Mouse (Mus musculus): ENCODE measurements at regions not wholly inside any gene's neighbourhood (a gene's known extent, or its start where the extent isn't known, plus 50 kb on each side); places are given as distances from the start of the nearest gene placed in this dataset.
"Not testable (repeated sequence)": the region's sequence is repeated elsewhere in the genome, so short reads cannot be mapped to it uniquely, and the experiment has no call there.

DNA sequence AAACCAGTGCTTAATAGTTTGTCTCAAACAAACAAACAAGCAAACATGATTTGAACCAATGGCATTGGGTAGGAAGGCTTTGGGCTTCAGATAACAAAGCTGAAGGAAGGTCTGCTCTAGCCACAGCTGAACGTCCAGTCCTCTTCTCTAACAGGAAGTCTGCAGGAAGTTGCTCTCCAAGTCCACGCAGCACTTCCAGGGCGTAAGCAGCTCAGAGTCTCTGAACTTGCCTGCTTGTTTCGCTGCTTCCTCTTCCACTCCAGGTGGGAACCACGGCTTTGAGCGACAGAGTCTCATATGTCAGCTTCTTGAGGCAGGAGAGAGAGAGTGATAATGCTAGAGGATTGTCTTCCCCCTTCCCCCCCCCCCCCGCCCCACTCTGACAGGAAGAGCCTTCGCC is 123.6 kb downstream of the Tnfrsf21 start:
- DNase-seq (ENCODE audit: inconsistent ontology term) = no peak

DNA sequence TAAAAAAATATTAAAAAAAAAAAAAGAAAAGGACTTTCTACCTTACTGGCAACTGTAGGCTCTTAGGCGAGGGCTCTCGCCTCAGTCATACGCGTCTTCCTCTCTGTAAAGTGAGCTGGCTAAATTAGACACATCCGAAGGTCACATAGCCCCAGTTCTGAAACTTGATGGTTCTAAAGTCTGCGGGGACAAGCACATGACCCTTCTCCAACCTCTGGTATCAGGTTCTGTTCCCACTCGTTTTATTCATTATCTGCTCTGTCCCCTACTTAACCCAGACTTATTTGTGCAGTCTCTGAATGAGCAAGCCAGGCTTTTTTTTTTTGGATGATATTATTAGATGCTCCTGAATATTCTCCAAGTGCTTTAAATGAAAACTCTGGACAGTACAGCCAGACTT is 125.4 kb downstream of the Tnfrsf21 start:
- no peak for DNase-seq (ENCODE audit: inconsistent ontology term)

DNA sequence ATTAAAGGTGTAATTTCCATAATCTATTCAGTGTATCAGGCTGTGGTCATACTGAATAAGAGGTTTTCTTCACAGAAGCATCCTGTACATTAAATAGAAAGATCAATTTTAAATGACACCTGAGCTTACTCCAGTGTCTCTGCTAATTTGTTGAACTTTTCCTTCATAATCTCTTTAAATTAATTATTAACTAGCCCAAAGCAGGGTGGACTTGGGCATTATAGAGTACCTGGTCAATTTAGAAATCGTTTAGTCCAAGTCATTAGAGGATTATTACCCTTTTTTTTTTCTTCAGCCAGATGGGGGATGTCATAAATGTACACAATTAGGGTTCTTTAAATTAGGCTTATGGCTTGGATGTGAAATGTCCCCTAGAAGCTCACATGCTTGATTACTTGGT is 124.4 kb upstream of the Adgrf1 start:
- DNase-seq (ENCODE audit: inconsistent ontology term) = no peak

DNA sequence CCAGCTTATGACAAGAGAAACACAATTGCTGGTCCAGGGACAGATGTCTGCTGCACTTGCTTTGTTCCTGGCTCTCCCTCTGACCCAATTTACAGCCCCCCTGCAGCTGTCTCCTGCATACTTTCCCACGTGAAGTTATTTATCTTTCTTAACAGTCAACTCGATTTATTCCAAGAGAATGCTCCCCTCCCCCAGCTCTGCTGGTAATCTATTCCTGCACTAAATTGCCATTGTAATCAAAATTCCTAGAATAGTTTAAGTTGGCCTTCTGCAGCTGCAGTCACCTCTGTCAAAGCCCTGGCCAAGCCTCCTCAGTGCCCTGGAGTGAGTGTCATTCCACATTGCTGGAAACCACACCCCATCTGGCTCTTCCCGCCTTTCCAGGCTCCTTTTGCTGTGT is 122.2 kb upstream of the Adgrf1 start:
- peak; percentile 87 for DNase-seq (ENCODE audit: inconsistent ontology term)

DNA sequence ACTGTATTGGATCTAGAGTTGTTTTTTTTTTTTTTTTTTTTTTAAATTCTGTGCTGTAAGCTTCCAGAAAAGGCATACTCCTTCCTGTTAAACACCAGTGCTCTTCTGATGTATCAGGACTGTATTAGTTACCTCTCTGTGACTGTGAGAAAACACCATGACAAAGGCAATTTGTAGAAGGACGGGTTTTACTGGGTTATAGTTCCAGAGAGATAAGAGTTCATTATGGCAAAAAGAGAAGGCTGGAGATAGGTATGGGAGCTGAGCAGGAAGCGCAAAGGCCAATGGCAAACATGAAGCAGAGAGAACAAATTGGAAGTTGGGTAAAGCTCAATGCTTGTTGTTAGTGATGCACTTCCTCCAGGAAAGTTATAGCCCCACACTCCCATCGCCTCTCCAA is 117.5 kb upstream of the Adgrf1 start:
- DNase-seq (ENCODE audit: inconsistent ontology term) = no peak

DNA sequence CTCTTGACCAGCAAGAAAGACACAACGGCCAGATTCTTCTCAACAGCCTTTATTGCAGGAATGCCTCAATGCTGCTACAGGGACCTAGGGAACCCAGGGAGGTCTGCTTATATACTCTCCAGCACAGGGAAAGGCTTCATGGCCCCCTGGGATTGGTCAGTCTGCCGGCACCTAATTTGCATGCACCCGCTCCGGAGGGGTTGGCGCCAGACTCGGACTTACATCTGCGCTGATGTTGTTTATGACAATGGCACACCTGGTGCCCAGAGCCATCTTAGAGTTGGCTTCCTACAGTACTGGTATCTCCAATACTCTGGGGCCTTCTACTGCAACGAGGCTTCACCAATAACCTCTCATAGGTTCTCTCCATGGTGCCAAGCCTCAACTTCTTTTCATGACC is 114.9 kb upstream of the Adgrf1 start:
- not testable (repeated sequence) for DNase-seq (ENCODE audit: inconsistent ontology term)

DNA sequence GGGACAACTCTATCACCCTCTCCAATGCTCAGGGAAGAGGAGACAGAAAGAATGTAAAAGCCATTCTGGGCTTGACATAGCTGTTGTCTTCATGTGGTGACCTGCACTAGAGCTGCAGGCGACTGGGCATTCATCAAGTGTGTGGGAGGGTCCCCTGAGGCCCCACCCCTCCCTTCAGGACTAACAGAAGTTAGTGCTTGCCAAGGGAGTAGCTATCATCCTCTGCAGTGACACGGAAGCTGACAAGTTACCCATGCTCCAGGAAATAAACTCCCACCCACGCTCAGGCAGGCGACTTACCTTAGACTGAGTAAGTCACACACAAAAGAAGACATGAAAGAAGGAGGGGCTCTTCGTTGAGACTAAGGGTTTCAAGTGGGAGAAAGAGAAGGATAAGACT is 114.0 kb upstream of the Adgrf1 start:
- DNase-seq (ENCODE audit: inconsistent ontology term) = no peak

DNA sequence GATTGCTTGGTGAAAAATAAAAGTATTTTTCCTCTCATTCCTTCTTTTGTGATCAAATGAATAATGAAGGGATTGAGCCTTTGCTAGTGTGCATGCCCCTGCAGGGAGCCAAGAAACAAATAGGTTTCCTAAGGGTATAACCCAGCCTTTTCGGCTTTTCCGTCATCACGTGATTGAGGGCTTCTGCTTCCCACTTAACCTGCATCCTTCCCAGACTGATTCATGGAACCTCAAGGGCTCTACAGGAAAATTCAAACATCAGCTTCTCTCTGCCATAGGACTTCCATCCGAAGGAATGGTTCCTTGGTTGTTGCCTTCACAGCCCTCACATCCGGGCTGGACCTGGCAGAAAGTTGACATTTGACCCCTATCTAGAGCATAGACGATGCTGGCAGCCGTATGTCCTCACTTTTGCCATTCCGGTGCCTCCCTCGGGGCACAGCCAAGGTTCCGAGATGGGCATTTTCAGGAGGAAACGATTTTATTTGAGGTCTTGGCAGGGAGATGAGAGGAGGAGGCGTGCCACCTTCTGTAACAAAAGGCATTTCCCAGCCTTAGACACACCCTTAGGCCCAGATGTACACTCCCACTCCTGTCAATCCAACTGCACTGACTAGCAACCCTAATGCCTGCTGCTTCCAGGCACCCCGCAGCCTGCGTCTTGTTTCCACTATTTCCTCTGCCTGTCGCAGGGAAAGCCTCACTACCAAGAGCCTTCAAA is 112.2 kb upstream of the Adgrf1 start:
- no peak for DNase-seq (ENCODE audit: inconsistent ontology term)

DNA sequence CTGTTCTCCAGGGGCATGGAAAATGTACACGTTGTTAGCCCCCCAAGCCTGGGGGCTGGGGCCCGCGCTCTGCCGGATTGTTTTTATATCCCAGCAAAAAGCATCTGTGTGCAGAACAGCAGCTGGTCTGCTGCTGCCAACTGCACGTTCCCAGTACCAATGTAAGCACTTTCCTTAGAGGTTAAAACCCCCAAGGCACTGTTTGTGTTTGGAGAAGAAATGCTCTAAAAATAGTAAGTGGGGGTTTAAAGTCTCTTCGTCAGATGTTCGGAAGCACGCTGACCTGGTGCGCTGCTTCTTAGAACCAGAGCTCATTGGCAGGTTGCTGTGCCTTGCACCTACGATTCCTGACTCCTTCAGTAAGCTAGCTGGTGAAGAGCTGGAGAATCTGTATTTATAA is 111.4 kb upstream of the Adgrf1 start:
- no peak for DNase-seq (ENCODE audit: inconsistent ontology term)

DNA sequence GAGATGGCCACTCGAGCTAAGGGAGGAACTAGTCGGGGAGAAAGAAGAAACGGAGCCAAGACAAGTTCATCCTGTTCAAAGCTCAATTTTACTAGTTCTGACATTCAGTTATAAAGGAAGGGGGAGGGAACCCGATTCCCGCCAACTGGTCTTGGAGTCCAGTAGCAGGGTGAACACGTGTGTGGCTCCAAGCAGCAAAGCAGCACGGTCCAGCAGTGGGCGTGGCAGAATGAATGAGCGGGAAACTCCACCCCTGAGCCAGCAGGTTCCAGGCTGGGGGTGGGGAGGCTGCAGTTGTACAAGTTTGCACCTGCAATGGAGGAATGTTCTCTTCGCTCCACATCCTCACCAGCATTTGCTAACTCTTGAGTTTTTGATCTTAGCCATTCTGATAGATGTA is 108.8 kb upstream of the Adgrf1 start:
- not testable (repeated sequence) for DNase-seq (ENCODE audit: inconsistent ontology term)

DNA sequence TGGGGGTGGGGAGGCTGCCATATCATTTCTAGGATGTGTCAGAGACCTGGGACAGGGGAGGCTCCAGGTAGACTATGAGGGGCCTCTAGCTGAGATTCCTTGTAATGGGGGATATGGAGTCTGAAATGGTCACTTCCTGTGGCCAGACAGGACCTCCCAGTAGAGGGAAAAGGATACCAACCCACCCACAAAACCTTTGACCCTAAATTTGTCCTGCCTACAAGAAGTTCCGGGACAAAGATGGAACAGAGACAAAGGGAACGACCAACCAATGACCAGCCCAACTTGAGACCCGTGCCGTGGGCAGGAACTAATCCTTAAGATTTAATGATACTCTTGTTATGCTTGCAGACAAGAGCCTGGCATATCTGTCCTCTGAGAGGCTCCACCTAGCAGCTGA is 107.0 kb upstream of the Adgrf1 start:
- DNase-seq (ENCODE audit: inconsistent ontology term) = no peak

DNA sequence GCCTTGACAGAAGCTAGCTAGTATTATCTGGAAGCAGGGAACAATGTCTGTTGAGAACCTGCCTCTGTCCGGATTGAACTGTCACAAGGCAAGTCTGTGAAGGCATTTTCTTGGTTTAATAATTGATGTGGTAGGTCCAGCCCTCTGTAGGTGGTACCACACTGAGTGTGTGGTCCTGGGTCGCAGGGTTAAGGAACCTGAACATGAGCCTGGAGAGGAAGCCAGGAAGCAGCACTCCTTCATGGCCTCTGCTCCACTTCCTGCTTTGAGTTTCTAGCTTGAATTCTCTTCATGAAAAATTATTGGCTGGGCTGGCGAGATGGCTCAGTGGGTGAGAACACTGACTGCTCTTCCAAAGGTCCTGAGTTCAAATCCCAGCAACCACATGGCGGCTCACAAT is 104.0 kb upstream of the Adgrf1 start:
- no peak for DNase-seq (ENCODE audit: inconsistent ontology term)

DNA sequence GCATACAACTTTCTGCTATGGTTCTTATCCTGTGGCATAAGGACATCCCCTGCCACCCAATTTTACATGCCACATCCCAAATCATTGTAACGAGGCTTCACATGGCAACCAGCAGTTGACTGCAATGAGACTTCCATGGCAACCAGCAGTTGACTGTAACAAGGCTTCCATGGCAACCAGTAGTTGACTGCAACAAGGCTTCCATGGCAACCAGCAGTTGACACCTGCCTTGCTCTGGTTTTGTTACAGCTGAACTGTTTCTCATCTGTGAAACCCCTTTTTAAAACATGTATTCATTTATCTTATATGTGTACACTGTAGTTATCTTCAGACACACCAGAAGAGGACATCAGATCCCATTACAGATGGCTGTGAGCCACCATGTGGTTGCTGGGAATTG is 100.7 kb upstream of the Adgrf1 start:
- DNase-seq (ENCODE audit: inconsistent ontology term) = no peak

DNA sequence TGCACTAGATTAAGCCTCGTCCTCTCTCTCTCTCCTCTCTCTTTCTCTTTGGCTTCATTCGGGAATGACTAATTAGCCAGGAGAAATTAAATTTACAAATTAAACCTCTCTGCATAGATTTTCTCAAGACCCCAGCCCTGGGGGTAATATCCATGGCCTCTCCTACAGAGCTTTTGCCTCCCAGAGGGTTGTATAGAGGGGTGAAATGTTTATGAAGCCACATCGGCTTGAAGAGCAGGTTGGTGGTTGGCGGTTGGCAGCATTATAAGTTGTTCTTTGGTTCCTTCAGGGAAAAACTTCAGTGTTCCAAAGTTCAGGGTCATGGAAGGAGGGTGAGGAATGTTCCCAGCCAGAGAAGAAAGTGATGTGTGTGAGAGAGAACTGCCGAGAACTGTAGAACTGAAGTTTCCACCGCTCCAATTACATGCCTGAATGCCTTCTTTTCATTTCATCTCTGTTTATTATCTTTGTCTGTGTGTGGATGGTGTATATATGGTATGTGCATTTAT is 97.4 kb upstream of the Adgrf1 start:
- DNase-seq (ENCODE audit: inconsistent ontology term) = no peak

DNA sequence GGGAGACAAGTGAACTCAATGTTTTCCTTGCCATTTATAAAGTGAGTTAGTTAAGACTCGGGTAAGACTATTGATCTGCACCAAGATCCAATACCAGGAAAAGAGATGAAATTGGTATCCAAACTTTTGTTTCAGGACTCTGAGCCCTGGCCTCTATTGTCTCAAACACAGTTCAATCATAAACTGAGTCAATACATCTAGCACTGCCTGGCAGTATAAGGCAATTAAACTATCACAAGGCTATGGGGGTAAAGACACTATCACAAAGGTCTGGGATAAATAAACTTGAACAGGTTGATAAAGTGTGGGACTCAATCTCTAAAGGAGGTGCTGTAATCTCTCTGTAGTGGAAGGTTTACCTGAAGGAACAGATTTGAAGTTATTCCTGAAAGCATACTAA is 95.3 kb upstream of the Adgrf1 start:
- DNase-seq (ENCODE audit: inconsistent ontology term) = no peak

DNA sequence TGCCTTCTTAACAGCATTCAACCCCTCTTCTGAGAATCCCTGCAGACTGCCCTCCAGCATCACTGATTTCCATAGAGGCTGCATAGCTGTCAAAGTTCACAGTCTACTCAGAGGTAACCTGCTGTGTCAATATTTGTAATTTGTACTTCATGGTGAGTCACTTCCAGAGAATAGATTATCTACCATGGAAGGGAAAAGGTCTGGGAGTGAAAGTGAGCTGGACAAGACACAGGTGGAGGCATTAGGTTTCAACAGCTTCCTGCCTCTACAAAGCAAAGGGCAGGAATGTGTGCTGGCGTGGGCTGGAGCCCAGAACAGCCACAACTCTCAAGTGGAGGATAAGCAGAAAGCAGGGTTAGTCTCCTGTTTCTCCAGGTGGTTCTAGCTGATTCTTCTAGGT is 92.9 kb upstream of the Adgrf1 start:
- no peak for DNase-seq (ENCODE audit: inconsistent ontology term)

DNA sequence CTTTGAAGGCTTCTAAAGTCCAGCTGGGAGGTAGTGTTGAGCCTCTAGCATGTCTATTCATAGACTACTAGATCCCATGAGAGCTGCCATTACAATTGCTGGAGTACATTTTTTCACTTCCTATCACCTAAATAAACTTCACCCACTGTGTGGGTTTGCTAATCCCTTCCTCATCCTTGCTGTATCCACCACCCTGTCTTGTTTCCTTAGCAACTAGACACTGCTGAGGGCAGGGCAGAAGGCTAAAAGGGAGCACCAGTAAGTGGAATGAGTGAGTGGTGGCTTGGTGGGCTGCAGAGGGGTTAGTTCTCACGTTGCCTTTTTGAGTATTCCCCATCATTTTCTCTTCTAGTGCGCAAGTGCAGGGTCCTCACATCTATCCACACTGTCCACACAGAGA is 80.1 kb upstream of the Adgrf1 start:
- DNase-seq (ENCODE audit: inconsistent ontology term) = no peak

DNA sequence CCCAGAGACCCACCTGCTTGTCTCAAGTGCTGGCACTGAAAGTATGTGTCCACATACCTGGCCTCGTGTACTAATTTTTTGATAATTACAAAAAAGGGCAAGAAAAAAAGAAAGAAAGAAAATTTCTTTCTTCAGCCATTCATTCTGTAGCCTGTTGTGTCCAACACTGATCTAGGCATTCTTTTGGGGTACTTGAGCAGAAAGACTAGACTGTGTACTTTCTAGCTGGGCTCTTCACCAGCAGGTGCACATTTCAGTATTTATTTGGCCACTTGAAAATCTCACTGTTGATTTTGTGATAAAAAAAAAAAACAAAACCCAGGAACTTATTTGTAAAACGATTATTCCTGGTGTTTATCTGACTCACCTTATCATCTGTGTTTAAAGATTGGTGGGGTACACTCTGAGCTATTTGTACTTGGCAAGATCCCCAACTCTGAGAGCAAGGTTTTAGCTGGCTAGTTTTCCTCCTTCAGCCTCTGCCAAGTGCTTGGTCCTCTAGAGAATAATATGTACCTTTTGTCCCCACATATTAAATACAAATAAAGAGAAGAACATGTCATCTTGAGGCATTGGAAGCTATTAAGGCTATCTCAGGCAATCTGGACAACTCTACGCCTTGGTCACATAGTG is 79.2 kb upstream of the Adgrf1 start:
- DNase-seq (ENCODE audit: inconsistent ontology term) = no peak

DNA sequence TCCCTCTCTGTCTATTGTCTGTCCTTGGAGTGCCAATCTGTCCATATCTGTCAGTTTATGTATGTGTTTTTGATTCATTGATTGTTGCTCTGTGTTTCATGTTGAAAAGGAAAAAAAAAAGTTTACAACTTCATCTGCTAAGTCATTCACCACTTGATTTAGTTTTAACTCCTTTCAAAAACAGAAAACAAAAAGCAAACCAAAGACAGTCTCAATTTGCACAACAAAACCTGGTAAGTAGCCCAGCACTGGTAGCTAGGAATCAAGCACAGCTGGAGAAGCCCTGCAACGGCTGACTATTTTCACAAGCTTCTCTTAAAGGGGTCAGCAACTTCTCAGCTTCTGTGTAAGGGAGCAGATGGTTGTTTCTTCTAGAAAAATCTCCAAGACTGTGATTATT is 72.9 kb upstream of the Adgrf1 start:
- DNase-seq (ENCODE audit: inconsistent ontology term) = no peak

DNA sequence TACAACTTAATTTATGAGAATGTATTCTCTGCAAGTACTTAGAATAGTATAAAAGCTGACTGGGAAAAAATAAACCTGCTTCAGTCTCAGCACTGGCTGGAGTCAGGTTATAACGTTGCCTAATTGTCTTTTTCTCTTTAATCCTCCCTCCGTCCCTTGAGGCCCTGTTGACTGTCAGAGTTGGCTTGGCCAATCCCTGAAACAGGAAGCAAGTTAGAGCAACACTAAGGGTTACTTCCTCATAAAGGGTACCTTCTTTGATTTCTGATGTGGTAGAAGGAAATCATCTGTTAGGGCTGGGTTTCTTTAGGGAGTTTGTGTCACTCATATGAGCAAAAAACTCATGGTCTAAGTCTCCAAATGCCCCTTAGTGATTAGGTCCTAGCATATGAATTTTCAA is 69.3 kb upstream of the Adgrf1 start:
- DNase-seq (ENCODE audit: inconsistent ontology term) = no peak

DNA sequence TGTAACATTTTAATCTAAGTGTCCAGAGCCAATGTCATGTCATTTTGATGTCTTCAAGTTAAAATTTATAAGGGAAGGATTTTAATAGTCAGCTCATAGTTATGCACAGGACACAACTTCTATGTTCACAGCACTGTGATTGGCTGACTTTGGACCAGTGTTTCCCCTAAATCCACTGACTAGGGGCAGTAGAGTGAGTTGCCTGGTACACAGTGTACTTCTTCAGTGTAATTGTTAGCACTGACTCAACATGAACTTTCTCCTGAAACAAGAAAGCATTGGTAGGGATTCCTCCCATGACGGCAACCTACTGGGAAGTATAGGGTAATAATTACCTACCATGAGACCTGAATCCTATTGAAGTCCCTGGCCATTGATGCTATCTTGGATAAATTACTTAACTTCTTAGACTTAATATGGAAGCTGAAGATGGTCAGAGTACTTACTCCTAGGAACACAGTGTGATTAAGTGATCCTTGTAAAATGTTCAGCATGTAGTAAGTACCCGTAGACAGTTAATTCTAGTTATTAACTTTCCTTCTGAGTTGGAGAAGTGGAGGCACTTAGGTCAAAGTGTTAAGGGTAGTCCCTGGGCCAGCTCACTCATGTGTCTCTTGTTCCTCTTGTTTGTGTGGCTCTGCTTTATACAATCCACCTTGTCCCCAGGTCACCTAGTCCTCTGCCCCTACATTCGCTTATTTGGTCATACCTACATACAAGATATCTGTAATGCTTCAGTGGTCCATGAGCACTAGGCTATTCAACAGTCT is 63.2 kb upstream of the Adgrf1 start:
- no peak for DNase-seq (ENCODE audit: inconsistent ontology term)

DNA sequence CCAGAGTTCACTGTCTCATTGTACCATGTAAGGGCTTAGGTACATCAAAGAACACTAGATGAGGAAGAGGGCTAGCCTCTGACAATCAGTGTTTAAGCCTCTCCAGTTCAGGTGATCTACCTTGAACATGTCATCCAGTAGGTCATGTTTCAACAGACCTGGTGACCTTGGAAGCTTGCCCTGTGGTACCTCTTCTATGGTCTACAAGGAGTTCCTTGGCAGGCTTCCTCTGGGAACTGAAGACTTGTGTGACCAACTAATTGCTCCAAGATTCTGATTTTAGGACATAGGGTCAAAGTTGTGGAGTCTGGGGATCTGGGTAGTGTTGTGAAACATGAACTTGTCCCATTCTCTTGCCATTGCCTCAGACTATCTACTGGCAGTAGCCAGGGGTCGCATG is 60.4 kb upstream of the Adgrf1 start:
- DNase-seq (ENCODE audit: inconsistent ontology term) = no peak

DNA sequence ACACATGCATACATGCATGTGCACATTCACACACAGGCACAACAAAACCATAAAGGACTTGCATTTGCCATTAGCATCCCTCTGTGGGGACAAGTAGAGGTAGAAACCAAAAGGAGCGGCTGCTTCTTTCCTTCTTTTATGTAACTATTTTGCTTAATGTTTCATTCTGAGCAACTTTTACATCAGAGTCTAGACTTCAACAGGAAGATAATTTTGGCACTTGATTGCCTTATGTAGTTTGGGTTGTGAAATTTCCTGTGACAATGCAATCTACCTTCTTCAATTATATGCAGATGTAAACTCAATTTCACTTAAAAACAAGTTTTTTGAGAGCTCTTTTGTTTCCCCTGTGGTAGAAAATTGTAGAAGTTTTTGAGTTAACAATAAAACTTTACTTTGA is 56.1 kb upstream of the Adgrf1 start:
- no peak for DNase-seq (ENCODE audit: inconsistent ontology term)
